Mouse (Mus musculus): ENCODE data around the gene Tmem268.

GRCm38 (mm10) chr4:63594459-63595110 lies 36.0 kb downstream of the Tmem268 start:
- TF ChIP-seq CTCF (IDR thresholded peaks at IDR 0.05; ENCODE audit: control insufficient read depth, insufficient read depth, insufficient replicate concordance, low read depth, low read length): no peak
- no peak for TF ChIP-seq POLR2A (IDR thresholded peaks at IDR 0.05; ENCODE audit: control insufficient read depth, low read depth, low read length)

All from testis, adult 2 months (tissue).